Comparison of ENCODE assay signal across 7 mouse cellular contexts in genomic region chr11:33849614-33850013, GRCm38 (mm10).
DNase-seq lines count a peak whose midpoint lies in the region; ATAC-seq and TF ChIP-seq lines count a peak whose summit lies in the region.

No protein-coding gene starts in this region.

- ATAC-seq in kidney, embryonic 15.5 days (replicated peaks; ENCODE audit: low FRiP score) = peak; percentile 84
- ATAC-seq in embryonic facial prominence, embryonic 14.5 days (ENCODE audit: low read depth) = peak; percentile 65
- ATAC-seq in heart, postnatal 0 days (ENCODE audit: insufficient read depth, low read depth) = peak; percentile 62

- no peaks in the 10 kb centered on the region for H3K36me3 ChIP-seq in kidney, embryonic 15.5 days
- H3K36me3 ChIP-seq in embryonic facial prominence, embryonic 14.5 days (ENCODE audit: control insufficient read depth, insufficient read depth, low read length) = no peaks in the 10 kb centered on the region
- H3K36me3 ChIP-seq in heart, postnatal 0 days (replicated peaks; ENCODE audit: control insufficient read depth, insufficient read depth, low read length) = no peaks in the 10 kb centered on the region

- no peak overlapping the region for H3K27ac ChIP-seq in kidney, embryonic 15.5 days
- H3K27ac ChIP-seq in embryonic facial prominence, embryonic 14.5 days (replicated peaks; ENCODE audit: low read depth, low read length) = no peak overlapping the region
- H3K27ac ChIP-seq in heart, postnatal 0 days (ENCODE audit: low read depth) = no peak overlapping the region

- no peak for DNase-seq in kidney, adult 8-10 months
- DNase-seq in embryonic facial prominence, embryonic 14.5 days (ENCODE audit: low spot score) = peak; percentile 77
- DNase-seq in heart, postnatal 0 days (ENCODE audit: low spot score) = no peak
- peak; percentile 41 to 56 for DNase-seq in lung, postnatal 4 days
- no peak for DNase-seq in natural killer cell, adult 2 months (ENCODE audit: low spot score in 2 of 2)
- no peak for DNase-seq in urinary bladder, postnatal 4 days (ENCODE audit: low spot score in 2 of 2)

- TF ChIP-seq EP300 in heart, postnatal 0 days (IDR thresholded peaks at IDR 0.05; ENCODE audit: low read depth) = no peak

- H3K4me2 ChIP-seq in kidney, embryonic 15.5 days = no peak overlapping the region
- no peak overlapping the region for H3K4me2 ChIP-seq in embryonic facial prominence, embryonic 14.5 days (ENCODE audit: low read depth, low read length)
- H3K4me2 ChIP-seq in heart, postnatal 0 days (ENCODE audit: low read depth, low read length) = no peak overlapping the region

- WGBS in kidney, embryonic 15.5 days = 19% methylated on average over 11 of the region's 11 CpGs
- WGBS in embryonic facial prominence, embryonic 14.5 days = 34% methylated on average over 11 of the region's 11 CpGs
- WGBS in heart, postnatal 0 days = 34% methylated on average over 11 of the region's 11 CpGs

- H3K27me3 ChIP-seq in kidney, embryonic 15.5 days = peaks cover 27% of the 10 kb centered on the region
- H3K27me3 ChIP-seq in embryonic facial prominence, embryonic 14.5 days (replicated peaks; ENCODE audit: control insufficient read depth, insufficient read depth, low read length) = peaks cover 13% of the 10 kb centered on the region
- H3K27me3 ChIP-seq in heart, postnatal 0 days (ENCODE audit: control insufficient read depth, insufficient read depth, low read length) = peaks cover 6% of the 10 kb centered on the region

- H3K9ac ChIP-seq in kidney, embryonic 15.5 days = no peak overlapping the region
- no peak overlapping the region for H3K9ac ChIP-seq in embryonic facial prominence, embryonic 14.5 days (ENCODE audit: low read depth, low read length)
- no peak overlapping the region for H3K9ac ChIP-seq in heart, postnatal 0 days (replicated peaks; ENCODE audit: low read depth, low read length)

- no peak overlapping the region for H3K4me3 ChIP-seq in kidney, embryonic 15.5 days (replicated peaks)
- no peak overlapping the region for H3K4me3 ChIP-seq in embryonic facial prominence, embryonic 14.5 days (ENCODE audit: low read depth, low read length)
- H3K4me3 ChIP-seq in heart, postnatal 0 days (ENCODE audit: low read depth, low read length) = no peak overlapping the region

- no peak for TF ChIP-seq CTCF in heart, postnatal 0 days (IDR thresholded peaks at IDR 0.05; ENCODE audit: low read depth)

- no peaks in the 10 kb centered on the region for H3K9me3 ChIP-seq in kidney, embryonic 15.5 days (replicated peaks)
- H3K9me3 ChIP-seq in embryonic facial prominence, embryonic 14.5 days (ENCODE audit: control insufficient read depth, low read length) = no peaks in the 10 kb centered on the region
- H3K9me3 ChIP-seq in heart, postnatal 0 days (replicated peaks; ENCODE audit: control insufficient read depth, low read length) = no peaks in the 10 kb centered on the region

- peaks cover 9% of the 10 kb centered on the region for H3K4me1 ChIP-seq in kidney, embryonic 15.5 days
- H3K4me1 ChIP-seq in embryonic facial prominence, embryonic 14.5 days (ENCODE audit: control insufficient read depth, insufficient read depth, low read length) = no peaks in the 10 kb centered on the region
- H3K4me1 ChIP-seq in heart, postnatal 0 days (ENCODE audit: control insufficient read depth, insufficient read depth) = no peaks in the 10 kb centered on the region

Comparison
In these comparisons a context has a peak if more than half of its experiments do, and no peak if none do; other contexts are left out.
1. DNase-seq: peak in embryonic facial prominence, embryonic 14.5 days (single experiment) and lung, postnatal 4 days (2 of 2); none in kidney, adult 8-10 months (0 of 2), heart, postnatal 0 days (single experiment), natural killer cell, adult 2 months (0 of 2) and urinary bladder, postnatal 4 days (0 of 2).
2. Peak in every context shown above with its lines, with median percentiles within 50 percentile points of each other: ATAC-seq.